Mouse (Mus musculus): Measurements from ENCODE around the gene Gbp6. TPM values are rescaled to one million over a fixed set of nuclear protein-coding genes. Genes with fewer than 3 reads are reported as not detected.

Gene Gbp6
- 0.70 and 1.5 TPM in 2 replicates for polyA plus RNA-seq (2012)

DNA sequence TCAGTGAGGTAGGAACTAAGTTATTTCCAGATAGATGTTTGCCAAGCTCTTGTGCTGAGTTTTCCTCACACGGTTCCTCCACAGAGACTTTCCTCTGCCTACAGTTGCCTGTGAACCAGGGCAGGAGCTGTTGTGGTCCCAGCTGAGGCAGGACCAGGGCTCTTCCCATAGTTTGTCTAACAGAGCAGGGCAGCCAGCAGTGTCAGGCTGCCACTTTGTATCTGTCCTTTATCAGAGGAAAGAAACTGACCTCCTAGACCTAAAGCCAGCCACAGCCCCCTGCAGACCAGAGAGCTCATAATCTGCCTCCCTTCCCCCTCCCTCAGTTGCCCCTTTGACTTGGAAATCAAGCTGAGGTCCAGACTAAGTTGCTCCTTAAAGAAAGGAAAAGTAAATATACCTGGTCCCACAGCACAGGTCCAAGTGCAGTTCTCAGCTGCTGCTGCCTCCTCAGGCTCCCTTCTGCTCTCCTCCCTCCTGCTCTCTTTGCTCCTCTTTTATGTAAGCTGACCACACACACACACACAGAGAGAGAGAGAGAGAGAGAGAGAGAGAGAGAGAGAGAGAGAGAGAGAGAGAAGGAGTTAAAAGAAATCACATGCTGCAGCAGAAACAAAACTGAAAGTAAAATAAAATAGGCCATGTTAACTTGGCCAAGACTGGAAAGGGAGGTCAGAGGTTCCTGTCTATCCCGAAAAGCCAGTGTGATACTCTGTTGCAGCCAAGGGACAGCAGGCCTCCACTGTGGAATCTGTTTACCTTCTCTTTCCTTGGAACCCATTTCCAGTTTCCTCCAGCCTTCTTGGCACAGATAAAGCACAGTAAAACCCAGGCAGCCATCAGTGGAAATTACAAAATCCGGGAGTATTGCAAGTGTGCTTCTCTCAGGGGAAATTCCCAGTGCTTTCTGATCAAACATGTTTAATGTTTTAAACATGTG lies at the start of gene Gbp6, which contains the start of gene Gm43302:
TSS of gene Gbp6 (minus strand) at position 473 of the 940 bp plus-strand sequence.
TSS of gene Gm43302 (minus strand) at position 470 of the 940 bp plus-strand sequence.

DNA sequence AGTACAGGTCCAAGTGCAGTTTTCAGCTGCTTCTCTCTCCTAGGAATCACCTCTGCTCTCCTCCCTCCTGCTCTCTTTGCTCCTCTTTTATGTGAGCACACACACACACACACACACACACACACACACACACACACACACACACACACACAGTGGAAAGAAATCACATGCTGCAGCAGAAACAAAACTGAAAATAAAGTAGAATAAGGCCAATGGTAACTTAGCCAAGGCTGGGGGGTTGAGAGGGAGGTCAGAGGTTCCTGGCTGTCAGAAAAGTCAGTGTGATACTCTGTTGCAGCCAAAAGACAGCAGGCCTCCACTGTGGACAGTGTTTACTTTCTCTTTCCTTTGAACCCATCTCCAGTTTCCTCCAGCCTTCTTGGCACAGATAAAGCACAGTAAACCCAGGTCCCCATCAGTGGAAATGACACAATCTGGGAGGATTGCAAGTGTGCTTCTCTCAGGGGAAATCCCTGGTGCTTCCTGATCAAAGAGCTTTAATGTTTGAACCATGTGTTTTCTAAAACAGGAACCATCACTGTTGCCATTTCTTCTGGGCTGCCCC lies 53.9 kb downstream of the Gbp6 start, which contains the start of gene Gbp10:
TSS of gene Gbp10 (minus strand) at position 51 of the 565 bp plus-strand sequence.

Other genes with a start within 250 kb of the Gbp6 start
- gene Gbp9, start 154.2 kb downstream of the Gbp6 start, polyA plus RNA-seq (2012) = 0.39 and 0.44 TPM in 2 replicates
- 0.09 and 0.48 TPM in 2 replicates for gene Gbp8, start 154.2 kb downstream of the Gbp6 start, polyA plus RNA-seq (2012)
- gene Gbp4, start 154.1 kb downstream of the Gbp6 start, polyA plus RNA-seq (2012) = 1.0 and 1.7 TPM in 2 replicates
- gene Gbp10, start 54.2 kb downstream of the Gbp6 start, polyA plus RNA-seq (2012) = 0.02 and 0.04 TPM in 2 replicates
- 0.19 and 0.25 TPM in 2 replicates for gene Gm43302, start within 50 bp of the Gbp6 start, polyA plus RNA-seq (2012)
- 1.9 and 2.4 TPM in 2 replicates for gene Lrrc8b, start 122.1 kb upstream of the Gbp6 start, polyA plus RNA-seq (2012)
- 101 and 125 TPM in 2 replicates for gene Lrrc8c, start 225.7 kb upstream of the Gbp6 start, polyA plus RNA-seq (2012)